In the genomic region with DNA sequence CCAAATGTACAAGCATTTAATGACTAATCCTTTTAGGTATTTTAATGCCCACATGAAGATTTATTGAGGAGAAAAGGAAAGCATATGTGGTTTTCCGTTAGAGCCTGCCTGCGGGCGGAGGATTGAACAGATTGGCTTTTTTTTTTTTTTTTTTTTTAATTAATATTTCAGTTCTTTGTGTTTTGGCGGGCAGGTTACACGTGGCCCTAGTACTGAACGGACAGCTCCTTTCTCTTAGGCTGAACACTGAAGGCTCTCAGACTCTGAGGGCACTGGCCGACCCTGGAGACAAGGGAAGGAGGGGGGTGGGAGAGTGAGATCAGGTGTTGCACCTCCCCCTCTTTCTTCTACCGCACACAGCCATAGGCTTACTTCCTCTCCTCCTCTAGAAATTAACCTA, we compare ENCODE assay signal across 12 mouse cellular contexts. TPM values are rescaled to one million over a fixed set of nuclear protein-coding genes. Genes with fewer than 3 reads are reported as not detected.
DNase-seq lines count a peak whose midpoint lies in the region; ATAC-seq and TF ChIP-seq lines count a peak whose summit lies in the region.
"Had no signal": no experiment of that assay in that cellular context is flagged by ENCODE, and none has a peak within 500 bp of the region (broad histone marks: within the 10 kb centered on the region; RNA-seq: fewer than 3 reads in every experiment).

No protein-coding gene starts in this region.

- no peak for TF ChIP-seq CTCF in forebrain, postnatal 0 days (IDR thresholded peaks at IDR 0.05; ENCODE audit: low read depth)
- TF ChIP-seq CTCF in MEL (IDR thresholded peaks at IDR 0.05 in 2 of 3, conservative IDR thresholded peaks at IDR 0.05 in 1 of 3; ENCODE audit: control insufficient read depth in 1 of 3, insufficient read depth in 1 of 3, low read depth in 2 of 3, low read length in 3 of 3, poor library complexity in 1 of 3, severe bottlenecking in 1 of 3) = no peak
- TF ChIP-seq CTCF in cerebellum, adult 2 months (IDR thresholded peaks at IDR 0.05; ENCODE audit: borderline replicate concordance, insufficient read depth, low read depth, low read length) = no peak

- no peak for TF ChIP-seq RAD21 in MEL (IDR thresholded peaks at IDR 0.05; ENCODE audit: low read depth, low read length)

- ATAC-seq in forebrain, embryonic 12.5 days (ENCODE audit: low FRiP score) = peak; percentile 65; the same call in 1 of the 2 replicates
- ATAC-seq in forebrain, postnatal 0 days = no peak
- 0 out of 2 replicates have a peak, but pooled peaks have one; percentile 52 for ATAC-seq in forebrain, embryonic 16.5 days
- peak; percentile 91 for ATAC-seq in midbrain, embryonic 12.5 days (ENCODE audit: low FRiP score, low read depth)
- ATAC-seq in intestine, embryonic 16.5 days = no peak

- no peaks in the 10 kb centered on the region for H3K36me3 ChIP-seq in forebrain, embryonic 12.5 days (replicated peaks)
- H3K36me3 ChIP-seq in forebrain, postnatal 0 days (ENCODE audit: insufficient read depth) = no peaks in the 10 kb centered on the region
- no peaks in the 10 kb centered on the region for H3K36me3 ChIP-seq in MEL (ENCODE audit: control insufficient read depth in 1 of 2, insufficient read depth in 2 of 2, low read length in 2 of 2)
- no peaks in the 10 kb centered on the region for H3K36me3 ChIP-seq in forebrain, embryonic 16.5 days (ENCODE audit: control insufficient read depth, insufficient read depth)
- no peaks in the 10 kb centered on the region for H3K36me3 ChIP-seq in midbrain, embryonic 12.5 days
- no peaks in the 10 kb centered on the region for H3K36me3 ChIP-seq in intestine, embryonic 16.5 days (ENCODE audit: control insufficient read depth, insufficient read depth, low read length)
- H3K36me3 ChIP-seq: embryonic facial prominence, embryonic 13.5 days had no signal

- H3K4me2 ChIP-seq in forebrain, embryonic 12.5 days = no peak overlapping the region
- no peak overlapping the region for H3K4me2 ChIP-seq in forebrain, postnatal 0 days (ENCODE audit: low read depth)
- no peak overlapping the region for H3K4me2 ChIP-seq in forebrain, embryonic 16.5 days (ENCODE audit: low read length)
- H3K4me2 ChIP-seq in midbrain, embryonic 12.5 days (replicated peaks) = no peak overlapping the region
- H3K4me2 ChIP-seq in intestine, embryonic 16.5 days (ENCODE audit: low read depth, low read length) = no peak overlapping the region
- H3K4me2 ChIP-seq: embryonic facial prominence, embryonic 13.5 days had no signal

- no peak for DNase-seq in forebrain, postnatal 0 days
- peak; percentile 3 for DNase-seq in MEL (ENCODE audit: low read depth, low spot score)
- DNase-seq in cerebellum, adult 2 months = no peak
- DNase-seq in ovary, postnatal 36 days (ENCODE audit: low spot score) = no peak
- DNase-seq: gastrocnemius, postnatal 14 days had no signal

- H3K9me3 ChIP-seq in forebrain, embryonic 12.5 days = no peaks in the 10 kb centered on the region
- no peaks in the 10 kb centered on the region for H3K9me3 ChIP-seq in forebrain, postnatal 0 days (ENCODE audit: low read length)
- H3K9me3 ChIP-seq in MEL (replicated peaks; ENCODE audit: insufficient read depth, low read length) = no peaks in the 10 kb centered on the region
- no peaks in the 10 kb centered on the region for H3K9me3 ChIP-seq in forebrain, embryonic 16.5 days (ENCODE audit: control insufficient read depth, low read length)
- no peaks in the 10 kb centered on the region for H3K9me3 ChIP-seq in midbrain, embryonic 12.5 days
- no peaks in the 10 kb centered on the region for H3K9me3 ChIP-seq in intestine, embryonic 16.5 days (ENCODE audit: control insufficient read depth, low read length)
- H3K9me3 ChIP-seq: embryonic facial prominence, embryonic 13.5 days had no signal

- no peaks in the 10 kb centered on the region for H3K4me1 ChIP-seq in forebrain, embryonic 12.5 days
- no peaks in the 10 kb centered on the region for H3K4me1 ChIP-seq in forebrain, postnatal 0 days (ENCODE audit: insufficient read depth)
- H3K4me1 ChIP-seq in MEL (ENCODE audit: control insufficient read depth in 1 of 2, insufficient read depth in 2 of 2, low read length in 2 of 2) = no peaks in the 10 kb centered on the region
- H3K4me1 ChIP-seq in forebrain, embryonic 16.5 days (replicated peaks; ENCODE audit: control insufficient read depth, insufficient read depth, low read length) = no peaks in the 10 kb centered on the region
- H3K4me1 ChIP-seq in midbrain, embryonic 12.5 days = no peaks in the 10 kb centered on the region
- H3K4me1 ChIP-seq in cerebellum, adult 2 months (ENCODE audit: control insufficient read depth, insufficient read depth, low read length) = no peaks in the 10 kb centered on the region
- no peaks in the 10 kb centered on the region for H3K4me1 ChIP-seq in intestine, embryonic 16.5 days (ENCODE audit: control insufficient read depth, insufficient read depth, low read length)
- H3K4me1 ChIP-seq: embryonic facial prominence, embryonic 13.5 days had no signal

- 10% methylated on average over 8 of the region's 8 CpGs for WGBS in forebrain, embryonic 12.5 days
- 9% methylated on average over 8 of the region's 8 CpGs for WGBS in forebrain, postnatal 0 days
- 7% methylated on average over 8 of the region's 8 CpGs for whole genome bisulfite sequencing in forebrain, embryonic 16.5 days
- 9% methylated on average over 8 of the region's 8 CpGs for WGBS in midbrain, embryonic 12.5 days
- 5% methylated on average over 8 of the region's 8 CpGs for WGBS in cerebellum, adult 2 months
- WGBS in intestine, embryonic 16.5 days = 15% methylated on average over 8 of the region's 8 CpGs

- no peak overlapping the region for H3K4me3 ChIP-seq in forebrain, embryonic 12.5 days (replicated peaks)
- no peak overlapping the region for H3K4me3 ChIP-seq in forebrain, postnatal 0 days (ENCODE audit: low read depth, low read length)
- no peak overlapping the region for H3K4me3 ChIP-seq in MEL (ENCODE audit: control insufficient read depth in 1 of 2, insufficient read depth in 1 of 2, low read depth in 2 of 2, low read length in 2 of 2)
- H3K4me3 ChIP-seq in forebrain, embryonic 16.5 days (replicated peaks; ENCODE audit: low read length) = no peak overlapping the region
- H3K4me3 ChIP-seq in midbrain, embryonic 12.5 days = no peak overlapping the region
- no peak overlapping the region for H3K4me3 ChIP-seq in cerebellum, adult 2 months (replicated peaks; ENCODE audit: insufficient read depth, low read depth, low read length)
- H3K4me3 ChIP-seq in intestine, embryonic 16.5 days (ENCODE audit: low read length) = no peak overlapping the region
- H3K4me3 ChIP-seq: embryonic facial prominence, embryonic 13.5 days had no signal

- H3K9ac ChIP-seq in forebrain, embryonic 12.5 days = no peak overlapping the region
- no peak overlapping the region for H3K9ac ChIP-seq in forebrain, postnatal 0 days
- H3K9ac ChIP-seq in MEL (ENCODE audit: control insufficient read depth, low read depth, low read length, poor library complexity, severe bottlenecking) = no peak overlapping the region
- H3K9ac ChIP-seq in forebrain, embryonic 16.5 days (replicated peaks; ENCODE audit: low read depth, low read length) = no peak overlapping the region
- H3K9ac ChIP-seq in midbrain, embryonic 12.5 days (replicated peaks) = no peak overlapping the region
- H3K9ac ChIP-seq in intestine, embryonic 16.5 days (ENCODE audit: low read depth, low read length) = no peak overlapping the region
- H3K9ac ChIP-seq: embryonic facial prominence, embryonic 13.5 days had no signal

- H3K79me2 ChIP-seq in MEL (ENCODE audit: control insufficient read depth, insufficient read depth, low read length, poor library complexity) = no peaks in the 10 kb centered on the region

- TF ChIP-seq EP300 in MEL (IDR thresholded peaks at IDR 0.05; ENCODE audit: low read depth in 1 of 2, low read length in 2 of 2) = no peak

- no peak for TF ChIP-seq POLR2A in MEL (IDR thresholded peaks at IDR 0.05; ENCODE audit: control insufficient read depth in 1 of 2, insufficient read depth in 1 of 2, low read depth in 1 of 2, low read length in 2 of 2, poor library complexity in 1 of 2)
- no peak for TF ChIP-seq POLR2A in cerebellum, adult 2 months (IDR thresholded peaks at IDR 0.05; ENCODE audit: borderline replicate concordance, insufficient read depth, low read length)

- H3K27me3 ChIP-seq in forebrain, embryonic 12.5 days = no peaks in the 10 kb centered on the region
- no peaks in the 10 kb centered on the region for H3K27me3 ChIP-seq in forebrain, postnatal 0 days (ENCODE audit: insufficient read depth, low read length)
- H3K27me3 ChIP-seq in MEL (ENCODE audit: control insufficient read depth in 1 of 2, insufficient read depth in 2 of 2, low read length in 2 of 2) = no peaks in the 10 kb centered on the region
- H3K27me3 ChIP-seq in forebrain, embryonic 16.5 days (replicated peaks; ENCODE audit: control insufficient read depth, insufficient read depth, low read length) = 0 out of 2 replicates have a peak, but pooled peaks cover 2% of the 10 kb centered on the region
- H3K27me3 ChIP-seq in midbrain, embryonic 12.5 days = peaks cover 17% of the 10 kb centered on the region; the same call in 1 of the 2 replicates
- no peaks in the 10 kb centered on the region for H3K27me3 ChIP-seq in cerebellum, adult 2 months (ENCODE audit: control insufficient read depth, insufficient read depth, low read length)
- H3K27me3 ChIP-seq in intestine, embryonic 16.5 days (replicated peaks; ENCODE audit: control insufficient read depth, insufficient read depth, low read length) = no peaks in the 10 kb centered on the region
- H3K27me3 ChIP-seq: embryonic facial prominence, embryonic 13.5 days had no signal

- H3K27ac ChIP-seq in forebrain, embryonic 12.5 days = no peak overlapping the region
- H3K27ac ChIP-seq in forebrain, postnatal 0 days (ENCODE audit: low read depth, low read length) = no peak overlapping the region
- H3K27ac ChIP-seq in MEL (ENCODE audit: control insufficient read depth, low read depth, low read length) = no peak overlapping the region
- H3K27ac ChIP-seq in forebrain, embryonic 16.5 days (ENCODE audit: low read length) = no peak overlapping the region
- no peak overlapping the region for H3K27ac ChIP-seq in midbrain, embryonic 12.5 days (replicated peaks)
- no peak overlapping the region for H3K27ac ChIP-seq in cerebellum, adult 2 months (ENCODE audit: insufficient read depth, low read length)
- no peak overlapping the region for H3K27ac ChIP-seq in intestine, embryonic 16.5 days (ENCODE audit: low read length)
- H3K27ac ChIP-seq: embryonic facial prominence, embryonic 13.5 days had no signal

RNA-seq across cellular contexts. Expression of gene Tfap2d, which starts 14.7 kb away (rescaled TPM):
- polyA plus RNA-seq in forebrain, embryonic 12.5 days (2016; fragmentation: Nextera tagmentation; extraction: Ambion mirVana) = 0.91 and 3.4 TPM in 2 replicates
- total RNA-seq in forebrain, postnatal 0 days (2014; rRNA removed) = 8.2 and 9.4 TPM in 2 replicates
- 6.5 and 7.1 TPM in 2 replicates for polyA plus RNA-seq in forebrain, postnatal 0 days (2015; fragmentation: Nextera tagmentation; extraction: Ambion mirVana)
- not detected in 2 replicates for total RNA-seq in MEL (2012; rRNA removed)
- polyA plus RNA-seq in MEL (2012; ENCODE audit: insufficient read depth in 1 of 2, insufficient read length in 2 of 2, low read depth in 1 of 2, low replicate concordance in 2 of 2, missing spikeins in 1 of 2) = not detected
- 7.1 and 11.1 TPM in 2 replicates for polyA plus RNA-seq in forebrain, embryonic 16.5 days (2015; fragmentation: Nextera tagmentation; extraction: Ambion mirVana)
- 41.4 and 41.9 TPM in 2 replicates for polyA plus RNA-seq in midbrain, embryonic 12.5 days (2016; fragmentation: Nextera tagmentation; extraction: Ambion mirVana)
- polyA plus RNA-seq in cerebellum, adult 2 months (2012; rRNA removed) = 1.6 and 2.2 TPM in 2 replicates
- polyA plus RNA-seq in intestine, embryonic 16.5 days (2015; fragmentation: Nextera tagmentation; extraction: Ambion mirVana) = not detected in 2 replicates
- total RNA-seq: gastrocnemius, postnatal 14 days; liver, adult 2 months had no signal
- polyA plus RNA-seq: embryonic facial prominence, embryonic 13.5 days; heart, postnatal 0 days had no signal

Comparison
In these comparisons a context has a peak if more than half of its experiments do, and no peak if none do; other contexts are left out.
1. ATAC-seq: peak in forebrain, embryonic 12.5 days (single experiment), forebrain, embryonic 16.5 days (single experiment) and midbrain, embryonic 12.5 days (single experiment); none in forebrain, postnatal 0 days (single experiment) and intestine, embryonic 16.5 days (single experiment).